Mouse (Mus musculus) MEL (cell line): ENCODE data around the gene Kin. TPM values are rescaled to one million over a fixed set of nuclear protein-coding genes. Genes with fewer than 3 reads are reported as not detected.
A peak's percentile ranks its signal among the peaks of the same experiment; 100 is the strongest.

Source experiments
- DNase-seq: peaks from one replicate; pipeline ENCODE4 v3.0.0; 2011; ENCODE audit warnings: low read depth, low spot score
- H3K27ac ChIP-seq: 2 replicates; pipeline ENCODE4 v1.5.1; 2012; ENCODE audit warnings: low read depth, mild to moderate bottlenecking, control low read depth, low read length, moderate library complexity; ENCODE audit not compliant: control insufficient read depth
- H3K27me3 ChIP-seq, 2 experiments: fragments of 150-350 bp in 1 of 2; sonication (generic) in 1 of 2; 2 replicates each; pipeline ENCODE4 v1.6.1; 2012; ENCODE audit warnings: low read length in 2 of 2, mild to moderate bottlenecking in 2 of 2, improper control_type of control experiment in 1 of 2, moderate library complexity in 1 of 2; ENCODE audit not compliant: insufficient read depth in 2 of 2, control insufficient read depth in 1 of 2
- H3K36me3 ChIP-seq, 2 experiments: 2 replicates each; pipeline ENCODE4 v1.6.1; 2012 to 2014; ENCODE audit warnings: low read length in 2 of 2, improper control_type of control experiment in 1 of 2, inconsistent platforms in 1 of 2, mild to moderate bottlenecking in 1 of 2; ENCODE audit not compliant: insufficient read depth in 2 of 2, control insufficient read depth in 1 of 2
- H3K4me1 ChIP-seq, 2 experiments: fragments of 150-350 bp in 1 of 2; sonication (generic) in 1 of 2; 2 replicates each; pipeline ENCODE4 v1.6.1; 2012; ENCODE audit warnings: low read length in 2 of 2, improper control_type of control experiment in 1 of 2, mild to moderate bottlenecking in 1 of 2; ENCODE audit not compliant: insufficient read depth in 2 of 2, control insufficient read depth in 1 of 2
- H3K4me3 ChIP-seq, 2 experiments: fragments of 150-350 bp in 1 of 2; sonication (generic) in 1 of 2; 2 replicates each; pipeline ENCODE4 v1.5.1; 2012; ENCODE audit warnings: low read depth in 2 of 2, low read length in 2 of 2, mild to moderate bottlenecking in 2 of 2, moderate library complexity in 2 of 2, control low read depth in 1 of 2, improper control_type of control experiment in 1 of 2; ENCODE audit not compliant: control insufficient read depth in 1 of 2, insufficient read depth in 1 of 2
- H3K79me2 ChIP-seq: 2 replicates; pipeline ENCODE4 v1.6.1; 2012; ENCODE audit warnings: mild to moderate bottlenecking, low read length, moderate library complexity; ENCODE audit not compliant: control insufficient read depth, poor library complexity, insufficient read depth
- H3K9ac ChIP-seq: 2 replicates; pipeline ENCODE4 v1.6.1; 2012; ENCODE audit warnings: low read depth, mild to moderate bottlenecking, control low read depth, low read length, moderate library complexity; ENCODE audit not compliant: control insufficient read depth, poor library complexity, severe bottlenecking
- H3K9me3 ChIP-seq: fragments of 150-350 bp; sonication (generic); replicated peaks from 2 replicates; pipeline ENCODE4 v1.6.1; 2012; ENCODE audit warnings: mild to moderate bottlenecking, low read length, improper control_type of control experiment, moderate library complexity; ENCODE audit not compliant: insufficient read depth
- BHLHE40 ChIP-seq: IDR thresholded peaks from 2 replicates; pipeline ENCODE4 v1.6.1; 2012; ENCODE audit warnings: low read depth, mild to moderate bottlenecking, inconsistent platforms, low read length, improper control_type of control experiment, borderline replicate concordance
- CHD1 ChIP-seq: IDR thresholded peaks from 2 replicates; pipeline ENCODE4 v1.6.1; 2012; ENCODE audit warnings: low read depth, mild to moderate bottlenecking, inconsistent platforms, low read length, improper control_type of control experiment
- CHD2 ChIP-seq: IDR thresholded peaks from 2 replicates; pipeline ENCODE4 v1.6.1; 2011; ENCODE audit warnings: low read length, improper control_type of control experiment
- CTCF ChIP-seq, 3 experiments: IDR thresholded peaks in 2 of 3; conservative IDR thresholded peaks in 1 of 3; 2 replicates each; pipeline ENCODE4 v1.5.1; 2011 to 2012; ENCODE audit warnings: low read length in 3 of 3, low read depth in 2 of 3, mild to moderate bottlenecking in 2 of 3, improper control_type of control experiment in 1 of 3, inconsistent platforms in 1 of 3, mixed read lengths in 1 of 3, moderate library complexity in 1 of 3; ENCODE audit not compliant: control insufficient read depth in 1 of 3, insufficient read depth in 1 of 3, poor library complexity in 1 of 3, severe bottlenecking in 1 of 3
- E2F4 ChIP-seq: IDR thresholded peaks from 2 replicates; pipeline ENCODE4 v1.6.1; 2011; ENCODE audit warnings: low read depth, low read length, improper control_type of control experiment, borderline replicate concordance
- ELF1 ChIP-seq: IDR thresholded peaks from 2 replicates; pipeline ENCODE4 v1.6.1; 2014; ENCODE audit warnings: low read depth, mild to moderate bottlenecking, inconsistent platforms, low read length, improper control_type of control experiment, moderate library complexity
- EP300 ChIP-seq, 2 experiments: IDR thresholded peaks; 2 replicates each; pipeline ENCODE4 v1.6.1; 2011; ENCODE audit warnings: improper control_type of control experiment in 2 of 2, low read length in 2 of 2, low read depth in 1 of 2, mild to moderate bottlenecking in 1 of 2
- GATA1 ChIP-seq: IDR thresholded peaks from 2 replicates; pipeline ENCODE4 v1.6.1; 2011; ENCODE audit warnings: low read depth, low read length, improper control_type of control experiment
- HCFC1 ChIP-seq: IDR thresholded peaks from 2 replicates; pipeline ENCODE4 v1.6.1; 2012; ENCODE audit warnings: low read depth, mild to moderate bottlenecking, inconsistent platforms, low read length, improper control_type of control experiment, moderate library complexity
- KAT2A ChIP-seq: conservative IDR thresholded peaks from 2 replicates; pipeline ENCODE4 v1.6.1; 2012; ENCODE audit warnings: low read depth, low read length, improper control_type of control experiment, inconsistent platforms
- MAFK ChIP-seq: IDR thresholded peaks from 2 replicates; pipeline ENCODE4 v1.6.1; 2011; ENCODE audit warnings: low read depth, mild to moderate bottlenecking, low read length, improper control_type of control experiment, borderline replicate concordance
- MAX ChIP-seq: IDR thresholded peaks from 2 replicates; pipeline ENCODE4 v1.6.1; 2011; ENCODE audit warnings: low read length, improper control_type of control experiment
- MAZ ChIP-seq: IDR thresholded peaks from 2 replicates; pipeline ENCODE4 v1.6.1; 2012; ENCODE audit warnings: low read depth, mild to moderate bottlenecking, inconsistent platforms, low read length, improper control_type of control experiment
- NRF1 ChIP-seq: IDR thresholded peaks from 2 replicates; pipeline ENCODE4 v1.6.1; 2014; ENCODE audit warnings: low read depth, mild to moderate bottlenecking, inconsistent platforms, low read length, improper control_type of control experiment, moderate library complexity; ENCODE audit not compliant: poor library complexity, insufficient read depth, severe bottlenecking
- POLR2A ChIP-seq, 2 experiments: IDR thresholded peaks; 2 replicates each; pipeline ENCODE4 v1.6.1; 2011 to 2012; ENCODE audit warnings: low read length in 2 of 2, mild to moderate bottlenecking in 2 of 2, control low read depth in 1 of 2, improper control_type of control experiment in 1 of 2, low read depth in 1 of 2, moderate library complexity in 1 of 2; ENCODE audit not compliant: control insufficient read depth in 1 of 2, insufficient read depth in 1 of 2, poor library complexity in 1 of 2
- POLR2AphosphoS2 ChIP-seq: IDR thresholded peaks from 2 replicates; pipeline ENCODE4 v1.6.1; 2011; ENCODE audit warnings: low read length, improper control_type of control experiment
- POLR2AphosphoS5 ChIP-seq: IDR thresholded peaks from 2 replicates; pipeline ENCODE4 v1.6.1; 2012; ENCODE audit warnings: low read depth, borderline replicate concordance, mild to moderate bottlenecking, inconsistent platforms, low read length, moderate library complexity, mixed read lengths
- RAD21 ChIP-seq: IDR thresholded peaks from 2 replicates; pipeline ENCODE4 v1.6.1; 2011; ENCODE audit warnings: mild to moderate bottlenecking, low read depth, low read length, improper control_type of control experiment
- SIN3A ChIP-seq: IDR thresholded peaks from 2 replicates; pipeline ENCODE4 v1.6.1; 2012; ENCODE audit warnings: low read length, improper control_type of control experiment, inconsistent platforms
- SMC3 ChIP-seq: IDR thresholded peaks from 2 replicates; pipeline ENCODE4 v1.6.1; 2011; ENCODE audit warnings: low read depth, low read length, improper control_type of control experiment
- TAL1 ChIP-seq: IDR thresholded peaks from 2 replicates; pipeline ENCODE4 v1.6.1; 2012; ENCODE audit warnings: mild to moderate bottlenecking, inconsistent platforms, low read length, moderate library complexity, mixed read lengths
- TBP ChIP-seq: IDR thresholded peaks from 2 replicates; pipeline ENCODE4 v1.8.0; 2011; ENCODE audit warnings: low read depth, low read length, improper control_type of control experiment
- TCF12 ChIP-seq: IDR thresholded peaks from 2 replicates; pipeline ENCODE4 v1.6.1; 2014; ENCODE audit warnings: low read depth, mild to moderate bottlenecking, inconsistent platforms, low read length, improper control_type of control experiment, moderate library complexity
- UBTF ChIP-seq: IDR thresholded peaks from 2 replicates; pipeline ENCODE4 v1.6.1; 2012; ENCODE audit warnings: low read depth, mild to moderate bottlenecking, inconsistent platforms, low read length, improper control_type of control experiment, moderate library complexity, borderline replicate concordance; ENCODE audit not compliant: insufficient read depth
- polyA plus RNA-seq, 2 experiments: library from polyadenylated mRNA; stranded (reverse) in 1 of 2; unstranded in 1 of 2; fragments of >175 nt in 1 of 2; fragments of >200 nt in 1 of 2; gene quantifications; 2 replicates each; pipeline versions ENCODE4 v1.2.1 to v1.2.4; 2012; ENCODE audit warnings: low replicate concordance in 2 of 2, low read depth in 1 of 2; ENCODE audit not compliant: insufficient read length in 2 of 2, insufficient read depth in 1 of 2, missing spikeins in 1 of 2
- total RNA-seq: library from RNA; depleted of rRNA; stranded (reverse); fragments of 300-350 nt; gene quantifications from 2 replicates; pipeline ENCODE4 v1.2.3, GENCODE M21; 2012

The Kin gene
- total and polyA plus RNA-seq, 3 experiments = 25.7 to 33.5 TPM; not detected in 1

DNA sequence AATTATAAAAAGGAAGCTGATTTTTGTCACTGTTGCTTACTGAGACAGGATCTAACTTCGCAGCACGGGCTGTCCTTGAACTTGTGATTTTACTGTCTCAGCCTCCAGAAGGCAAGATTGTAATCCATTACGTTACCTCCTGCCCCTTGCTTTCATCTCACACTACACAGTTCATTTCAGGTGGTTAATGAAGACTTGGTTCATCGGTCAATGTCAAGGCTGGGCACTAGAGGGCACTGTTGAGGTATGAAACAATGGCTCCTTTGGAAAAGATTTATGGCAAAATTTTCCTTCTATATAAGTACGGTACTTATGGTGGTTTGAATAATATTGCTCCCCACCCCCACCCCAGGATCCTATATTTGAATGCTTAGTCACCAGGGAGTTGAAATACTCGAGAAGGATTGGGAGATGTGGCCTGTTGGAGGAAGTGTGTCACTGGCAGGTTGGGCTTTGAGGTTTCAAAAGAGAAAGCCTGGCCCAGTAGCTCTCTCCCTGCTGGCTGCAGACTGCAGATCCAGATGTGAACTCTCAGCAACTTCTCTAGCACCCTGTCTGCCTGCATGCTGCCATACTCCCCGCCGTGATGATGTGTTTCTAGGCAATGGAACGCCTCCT, 18.3 kb downstream of the Kin start:
- H3K79me2 ChIP-seq = no peaks in the 10 kb centered on the region
- H3K27ac ChIP-seq = no peak overlapping the region
- no peaks in the 10 kb centered on the region for H3K9me3 ChIP-seq
- no peaks in the 10 kb centered on the region for H3K27me3 ChIP-seq
- peak; percentile 69 for DNase-seq
- TF ChIP-seq MAZ (no peak), KAT2A (no peak), MAFK (no peak), TAL1 (no peak), BHLHE40 (no peak), NRF1 (no peak), EP300 (IDR thresholded peaks at IDR 0.05; ENCODE audit: low read depth in 1 of 2, low read length in 2 of 2) (no peak), CHD1 (no peak), RAD21 (peak; percentile 45), CHD2 (no peak), POLR2A (IDR thresholded peaks at IDR 0.05; ENCODE audit: control insufficient read depth in 1 of 2, insufficient read depth in 1 of 2, low read depth in 1 of 2, low read length in 2 of 2, poor library complexity in 1 of 2) (no peak), POLR2AphosphoS2 (no peak), SIN3A (no peak), TCF12 (no peak), TBP (peak; percentile 95), CTCF (IDR thresholded peaks at IDR 0.05 in 2 of 3, conservative IDR thresholded peaks at IDR 0.05 in 1 of 3; ENCODE audit: control insufficient read depth in 1 of 3, insufficient read depth in 1 of 3, low read depth in 2 of 3, low read length in 3 of 3, poor library complexity in 1 of 3, severe bottlenecking in 1 of 3) (peak; percentile 54 to 81 (median 71)), SMC3 (peak; percentile 68), GATA1 (no peak), MAX (no peak)
- H3K4me3 ChIP-seq = no peak overlapping the region
- H3K4me1 ChIP-seq = no peaks in the 10 kb centered on the region
- no peaks in the 10 kb centered on the region for H3K36me3 ChIP-seq
- no peak overlapping the region for H3K9ac ChIP-seq

DNA sequence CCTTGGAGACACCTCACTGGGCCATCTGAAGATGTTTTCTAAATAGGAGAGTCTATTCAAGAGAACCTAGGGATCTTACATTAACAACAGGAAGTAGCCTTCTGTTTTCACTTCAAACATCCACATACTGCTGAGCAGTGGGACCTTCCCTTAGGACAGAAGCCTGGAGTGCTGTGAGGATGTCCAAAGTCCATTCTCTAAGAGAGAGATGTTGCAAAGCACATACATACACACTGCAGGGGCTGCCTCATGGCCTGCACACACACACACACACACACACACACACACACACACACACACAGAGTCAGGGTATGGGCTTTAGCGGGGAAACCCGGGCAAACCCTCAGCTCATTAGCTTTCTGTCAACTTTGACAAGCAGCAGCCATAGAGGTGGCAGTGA, 20.1 kb downstream of the Kin start:
- no peaks in the 10 kb centered on the region for H3K79me2 ChIP-seq
- TF ChIP-seq UBTF (no peak), HCFC1 (no peak), POLR2AphosphoS2 (no peak), MAZ (no peak), CHD1 (no peak), E2F4 (no peak), ELF1 (no peak), GATA1 (no peak), POLR2AphosphoS5 (no peak)
- no peak overlapping the region for H3K9ac ChIP-seq
- H3K36me3 ChIP-seq = no peaks in the 10 kb centered on the region
- DNase-seq = no peak
- H3K27me3 ChIP-seq = no peaks in the 10 kb centered on the region
- H3K4me1 ChIP-seq = no peaks in the 10 kb centered on the region
- H3K27ac ChIP-seq = no peak overlapping the region
- no peak overlapping the region for H3K4me3 ChIP-seq
- no peaks in the 10 kb centered on the region for H3K9me3 ChIP-seq
